Mouse (Mus musculus) thymus, postnatal 0 days (tissue): ENCODE data around the gene Mllt3. TPM values are rescaled to one million over a fixed set of nuclear protein-coding genes. Genes with fewer than 3 reads are reported as not detected.

Source experiments
- DNase-seq: peaks from one replicate; pipeline ENCODE4 v3.0.0-alpha.2; 2015; ENCODE audit warnings: low spot score
- polyA plus RNA-seq: library from polyadenylated mRNA; unstranded; fragments of >200 nt; fragmentation: Nextera tagmentation; extraction: Ambion mirVana; gene quantifications from 2 replicates; pipeline ENCODE4 v1.2.1, GENCODE M21; 2015

Mllt3 gene
- polyA plus RNA-seq, 1 experiment from 2014 or later, result 34.7 TPM

- DNase-seq, result no peak
Observed at GRCm38 (mm10) chr4:87785132-87786074, 247.8 kb downstream of the Mllt3 start.

GRCm38 (mm10) chr4:87783809-87784208 is 249.4 kb downstream of the Mllt3 start:
- DNase-seq, result no peak

GRCm38 (mm10) chr4:87781971-87782370 is 251.2 kb downstream of the Mllt3 start:
- DNase-seq, result no peak

DNA sequence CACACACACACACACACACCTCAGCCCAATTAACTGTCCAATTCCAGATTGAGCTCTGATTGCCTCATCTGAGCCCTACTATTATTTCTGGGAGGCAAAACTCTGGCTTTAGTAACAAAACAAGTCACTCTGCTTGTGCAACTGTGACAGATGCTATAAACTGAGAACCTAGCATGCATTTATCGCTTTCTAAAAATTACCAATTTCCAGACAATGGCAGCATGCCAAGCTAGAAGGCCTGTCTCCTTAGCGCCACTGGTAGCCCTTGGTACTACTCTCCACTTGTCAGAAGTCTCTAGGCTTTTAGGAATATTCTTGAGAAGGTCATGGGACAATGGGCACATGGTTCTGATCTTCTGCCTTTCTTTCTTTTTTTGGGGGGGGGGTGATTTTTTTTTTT is 257.4 kb downstream of the Mllt3 start:
- DNase-seq, result no peak

DNA sequence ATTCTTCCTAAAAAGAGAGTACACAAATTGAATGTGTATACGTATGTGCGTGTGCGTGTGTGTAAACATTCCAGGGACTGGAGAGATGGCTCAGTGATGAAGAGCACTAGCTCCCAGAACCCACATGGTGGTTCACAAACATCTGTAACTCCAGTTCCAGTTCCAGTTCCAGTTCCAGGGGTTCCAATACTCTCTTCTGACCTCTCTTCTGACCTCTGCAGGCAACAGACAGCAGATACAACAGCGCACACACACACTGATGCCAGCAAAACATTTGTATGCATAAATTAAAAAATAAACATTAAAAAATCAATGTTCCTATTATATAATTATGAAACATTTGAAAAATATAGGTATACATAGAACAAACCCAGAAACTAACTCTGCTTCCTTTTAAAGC is 258.6 kb downstream of the Mllt3 start:
- no peak for DNase-seq

- DNase-seq, result no peak
Observed at GRCm38 (mm10) chr4:87767711-87768561, 265.2 kb downstream of the Mllt3 start.

- no peak for DNase-seq
Observed at GRCm38 (mm10) chr4:87765729-87766128, 267.4 kb downstream of the Mllt3 start.

DNA sequence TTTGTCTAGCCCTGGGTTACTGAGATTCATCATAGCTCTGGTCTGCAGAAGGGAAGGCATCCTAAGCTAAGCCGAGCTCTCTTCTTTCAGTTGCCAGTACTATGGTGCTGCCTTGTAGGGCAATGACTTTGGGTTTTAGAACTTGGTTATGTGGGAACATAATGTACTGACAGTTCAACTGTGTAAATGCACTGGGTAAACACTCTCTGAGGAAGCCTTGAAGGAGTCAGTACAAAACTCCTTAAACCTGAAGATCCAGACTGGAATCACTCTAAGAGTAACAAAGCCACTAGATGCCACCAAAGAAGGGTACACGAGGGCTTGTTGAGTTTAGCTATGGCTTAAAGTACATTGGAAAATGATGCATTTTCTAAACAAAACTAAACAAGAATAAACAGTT is 272.1 kb downstream of the Mllt3 start:
- no peak for DNase-seq

DNA sequence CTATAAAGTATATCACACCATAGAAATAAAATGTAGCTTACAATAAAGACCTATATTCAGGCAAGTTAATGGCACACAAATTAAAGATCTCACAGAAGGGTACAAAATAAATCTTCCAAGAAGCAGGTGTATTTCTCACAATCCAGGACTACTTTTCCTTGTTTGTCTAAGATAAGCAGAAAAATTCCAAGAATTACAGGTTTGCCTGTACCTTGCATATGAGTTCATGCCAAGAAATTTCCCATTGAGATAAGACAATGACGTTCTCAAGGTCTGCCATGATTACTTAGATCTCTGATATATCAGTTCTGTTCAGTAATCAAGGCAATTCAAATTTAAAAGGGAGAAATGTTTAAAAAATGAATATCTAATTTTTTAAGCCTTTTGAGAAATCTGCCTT is 272.9 kb downstream of the Mllt3 start:
- no peak for DNase-seq

DNA sequence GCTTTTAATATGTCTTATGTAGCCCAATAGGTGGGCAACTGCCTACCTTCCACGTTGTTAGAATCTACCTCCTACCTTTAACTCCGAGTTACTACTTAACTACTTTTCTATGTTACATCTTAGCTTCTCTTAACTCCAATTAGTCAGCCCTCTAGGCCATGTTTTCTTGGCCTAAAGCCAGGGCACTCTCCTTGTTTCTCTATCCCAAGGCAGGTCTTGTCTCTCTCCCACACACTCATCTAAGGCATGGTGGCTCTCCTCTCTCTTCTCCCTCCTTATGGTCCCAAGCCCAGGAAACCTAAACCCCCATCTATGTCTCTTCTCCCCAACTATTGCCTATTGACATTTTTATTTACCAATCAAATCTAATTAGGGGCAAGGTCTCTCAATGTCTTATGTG is 273.5 kb downstream of the Mllt3 start:
- no peak for DNase-seq

- DNase-seq, result no peak
Observed at GRCm38 (mm10) chr4:87759110-87759509, 274.1 kb downstream of the Mllt3 start.

GRCm38 (mm10) chr4:87751515-87751864 is 281.7 kb downstream of the Mllt3 start:
- no peak for DNase-seq

- DNase-seq, result no peak
Observed at GRCm38 (mm10) chr4:87750856-87751514, 282.2 kb downstream of the Mllt3 start.

GRCm38 (mm10) chr4:87749532-87750234 is 283.5 kb downstream of the Mllt3 start:
- no peak for DNase-seq

- no peak for DNase-seq
Observed at GRCm38 (mm10) chr4:87745016-87745645, 288.0 kb downstream of the Mllt3 start.

GRCm38 (mm10) chr4:87739524-87740128 is 293.5 kb downstream of the Mllt3 start:
- DNase-seq, result no peak

DNA sequence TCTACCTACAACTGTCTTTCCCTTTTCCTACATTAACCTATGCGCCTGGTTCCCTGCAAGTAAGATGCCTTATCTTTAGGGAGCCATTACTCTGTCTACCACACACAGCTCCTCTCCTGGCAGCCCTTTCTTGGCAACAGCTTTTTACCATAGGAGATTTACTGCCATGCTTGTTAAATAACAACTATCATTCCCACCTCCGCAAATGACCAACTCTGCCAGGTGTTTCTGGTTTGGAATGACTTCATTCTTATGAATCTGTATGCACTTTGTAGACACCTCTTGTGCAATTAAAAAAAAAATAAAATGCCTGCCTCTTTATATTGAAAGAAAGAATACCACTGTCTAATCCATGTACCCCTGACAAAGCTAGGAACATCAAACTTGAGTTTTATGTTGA is 294.1 kb downstream of the Mllt3 start:
- no peak for DNase-seq

DNA sequence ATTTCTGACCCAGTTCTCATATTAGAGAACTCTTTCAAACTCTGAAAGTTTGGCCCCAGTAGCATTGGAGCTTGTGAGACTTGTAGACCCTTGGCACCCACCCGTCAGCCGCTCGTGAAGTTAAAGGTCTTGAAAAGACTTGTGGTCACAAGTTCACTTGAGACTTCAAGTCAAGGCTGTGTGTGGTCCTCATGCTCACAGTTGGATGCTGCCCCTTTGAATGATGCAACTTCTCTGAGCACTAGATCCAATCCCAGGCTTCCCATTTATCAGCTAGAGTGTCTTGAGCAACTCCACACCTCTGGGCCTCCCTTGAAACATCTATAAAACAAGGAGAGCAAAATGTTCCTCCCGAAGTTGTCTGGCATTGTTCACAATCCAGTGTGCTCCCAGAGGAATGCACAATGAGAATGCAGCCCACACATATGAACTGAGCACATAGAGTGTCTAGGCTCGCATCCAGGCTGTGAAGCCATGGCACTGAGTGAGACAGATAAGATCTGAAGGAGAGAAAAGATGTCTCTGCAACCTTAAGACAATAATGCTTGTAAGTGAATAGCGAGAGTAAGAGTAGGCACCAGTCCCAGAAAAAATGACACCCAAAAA is 295.9 kb downstream of the Mllt3 start:
- DNase-seq, result no peak

DNA sequence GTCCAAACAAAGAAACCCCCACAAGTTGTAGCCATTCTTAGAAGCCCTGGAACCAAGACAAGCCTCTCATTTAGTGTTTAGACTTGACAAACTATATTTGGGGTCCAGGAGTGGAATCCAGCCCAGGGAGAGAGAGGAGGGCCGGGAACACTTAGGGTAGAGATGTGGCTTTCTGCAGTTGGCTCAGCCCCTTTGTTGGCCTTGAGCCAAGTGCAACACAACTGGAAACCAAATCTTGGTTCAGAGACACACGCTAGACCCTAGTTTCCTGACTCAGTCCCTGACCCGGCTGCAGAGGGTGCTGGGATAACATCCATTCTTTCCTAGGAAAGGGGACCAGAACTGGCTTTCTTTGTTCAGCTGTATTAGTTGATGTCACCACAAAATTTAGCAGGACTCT is 296.4 kb downstream of the Mllt3 start:
- DNase-seq, result no peak
